Mouse (Mus musculus) gastrocnemius, adult 2 months (tissue): ENCODE measurements around the gene 1700102P08Rik. TPM values are rescaled to one million over a fixed set of nuclear protein-coding genes. Genes with fewer than 3 reads are reported as not detected.
A peak's percentile ranks its signal among the peaks of the same experiment; 100 is the strongest.

Experiments used
- DNase-seq: peaks from one replicate; pipeline ENCODE4 v3.0.0; 2022
- H3K27ac ChIP-seq: fragments of 200-600 bp; 2 replicates; pipeline ENCODE4 v1.8.1; 2022; ENCODE audit warnings: mild to moderate bottlenecking
- H3K4me3 ChIP-seq: fragments of 200-600 bp; 2 replicates; pipeline ENCODE4 v1.8.1; 2022; ENCODE audit warnings: mild to moderate bottlenecking, moderate library complexity
- CTCF ChIP-seq: fragments of 200-600 bp; IDR thresholded peaks from 2 replicates; pipeline ENCODE4 v1.8.1; 2022; ENCODE audit warnings: antibody characterized with exemption, mild to moderate bottlenecking, moderate library complexity
- intact Hi-C: fragments of 180-260 bp; cut with DNase I; formaldehyde crosslinking; loops from one replicate; pipeline ENCODE4 v1.15.1; 2025
- total RNA-seq, 2 experiments: library from RNA; stranded (reverse); gene quantifications; 2 replicates each; pipeline ENCODE4 v1.2.3; 2021

1700102P08Rik gene
- total RNA-seq, 2 experiments from 2014 or later: 0.92 to 1.5 TPM

GRCm38 (mm10) chr9:108436182-108436581 lies 43.6 kb downstream of the 1700102P08Rik start, which contains the start of gene BC048562:
Gene BC048562, plus strand, starts transcription at chr9:108436482.
- DNase-seq: no peak
- no peak within 1 kb of the TSS for H3K4me3 ChIP-seq
- no peak for TF ChIP-seq CTCF
- H3K27ac ChIP-seq: no peak within 1 kb of the TSS
- intact Hi-C loops: no loop called here

- no peak for DNase-seq
- intact Hi-C loops: no loop called here
- no peak overlapping the region for H3K27ac ChIP-seq
- H3K4me3 ChIP-seq: no peak overlapping the region
- no peak for TF ChIP-seq CTCF
Observed at GRCm38 (mm10) chr9:108439176-108439575, 46.6 kb downstream of the 1700102P08Rik start.

GRCm38 (mm10) chr9:108440485-108440884 lies 47.9 kb downstream of the 1700102P08Rik start:
- no peak for DNase-seq
- H3K4me3 ChIP-seq: no peak overlapping the region
- H3K27ac ChIP-seq: no peak overlapping the region
- TF ChIP-seq CTCF: no peak
- intact Hi-C loops: no loop called here

GRCm38 (mm10) chr9:108441236-108441919 lies 48.8 kb downstream of the 1700102P08Rik start:
- intact Hi-C loops: no loop called here
- H3K4me3 ChIP-seq: peak overlapping the region; percentile 58
- peak overlapping the region; percentile 25; the same call in 1 of the 2 replicates for H3K27ac ChIP-seq

GRCm38 (mm10) chr9:108445125-108445524 lies 52.5 kb downstream of the 1700102P08Rik start:
- Histone ChIP-seq H3K27ac (no peak overlapping the region), H3K4me3 (no peak overlapping the region)
- no peak for TF ChIP-seq CTCF
- DNase-seq: no peak
- intact Hi-C loops: no loop called here

More at GRCm38 (mm10) chr9:108441236-108441919, 48.8 kb downstream of the 1700102P08Rik start:
- no peak for TF ChIP-seq CTCF
- no peak for DNase-seq

GRCm38 (mm10) chr9:108449860-108450259 lies 57.3 kb downstream of the 1700102P08Rik start:
- H3K27ac ChIP-seq: 0 out of 2 replicates have a peak overlapping the region, but pooled peaks have one; percentile 24
- intact Hi-C loops: loop anchor here (10.0 kb wide), 1 partner anchor 65 kb away; no protein-coding TSS in a partner anchor
- no peak for DNase-seq
- TF ChIP-seq CTCF: no peak
- H3K4me3 ChIP-seq: no peak overlapping the region

GRCm38 (mm10) chr9:108450292-108451169 lies 57.9 kb downstream of the 1700102P08Rik start:
- TF ChIP-seq CTCF: no peak
- intact Hi-C loops: loop anchor here (10.0 kb wide), 1 partner anchor 66 kb away; no protein-coding TSS in a partner anchor
- Histone ChIP-seq H3K4me3 (no peak overlapping the region), H3K27ac (peak overlapping the region; percentile 31; the same call in 1 of the 2 replicates)
- no peak for DNase-seq

GRCm38 (mm10) chr9:108451170-108451493 lies 58.5 kb downstream of the 1700102P08Rik start:
- Histone ChIP-seq H3K27ac (peak overlapping the region; percentile 31; the same call in 1 of the 2 replicates), H3K4me3 (no peak overlapping the region)
- no peak for DNase-seq
- intact Hi-C loops: loop anchor here (10.0 kb wide), 1 partner anchor 66 kb away; no protein-coding TSS in a partner anchor
- no peak for TF ChIP-seq CTCF

- no peak for TF ChIP-seq CTCF
- intact Hi-C loops: loop anchor here (10.0 kb wide), 1 partner anchor 67 kb away; no protein-coding TSS in a partner anchor
- peak overlapping the region; percentile 79 for H3K27ac ChIP-seq
- H3K4me3 ChIP-seq: peak overlapping the region; percentile 73
- DNase-seq: no peak
Observed at GRCm38 (mm10) chr9:108451519-108452160, 59.0 kb downstream of the 1700102P08Rik start.

GRCm38 (mm10) chr9:108452291-108452906 lies 59.8 kb downstream of the 1700102P08Rik start:
- H3K4me3 ChIP-seq: peak overlapping the region; percentile 73
- peak overlapping the region; percentile 79 for H3K27ac ChIP-seq
- intact Hi-C loops: loop anchor here (10.0 kb wide), 1 partner anchor 68 kb away; no protein-coding TSS in a partner anchor
- peak; percentile 92 for DNase-seq
- no peak; the same call in 1 of the 2 replicates for TF ChIP-seq CTCF

GRCm38 (mm10) chr9:108452911-108453310 lies 60.3 kb downstream of the 1700102P08Rik start:
- no peak for DNase-seq
- Histone ChIP-seq H3K4me3 (peak overlapping the region; percentile 73), H3K27ac (peak overlapping the region; percentile 79)
- no peak for TF ChIP-seq CTCF
- intact Hi-C loops: loop anchor here (10.0 kb wide), 1 partner anchor 68 kb away; no protein-coding TSS in a partner anchor

GRCm38 (mm10) chr9:108453458-108453857 lies 60.9 kb downstream of the 1700102P08Rik start:
- no peak overlapping the region for H3K27ac ChIP-seq
- no peak overlapping the region for H3K4me3 ChIP-seq
- intact Hi-C loops: loop anchor here (10.0 kb wide), 1 partner anchor 69 kb away; no protein-coding TSS in a partner anchor
- TF ChIP-seq CTCF: no peak
- no peak for DNase-seq
